Mouse (Mus musculus): Measurements from ENCODE around the gene Wrnip1. TPM values are rescaled to one million over a fixed set of nuclear protein-coding genes. Genes with fewer than 3 reads are reported as not detected.

Wrnip1 gene
- 41.9 and 44.1 TPM in 2 replicates for polyA plus RNA-seq (2015; fragmentation: Nextera tagmentation; extraction: Ambion mirVana)

DNA sequence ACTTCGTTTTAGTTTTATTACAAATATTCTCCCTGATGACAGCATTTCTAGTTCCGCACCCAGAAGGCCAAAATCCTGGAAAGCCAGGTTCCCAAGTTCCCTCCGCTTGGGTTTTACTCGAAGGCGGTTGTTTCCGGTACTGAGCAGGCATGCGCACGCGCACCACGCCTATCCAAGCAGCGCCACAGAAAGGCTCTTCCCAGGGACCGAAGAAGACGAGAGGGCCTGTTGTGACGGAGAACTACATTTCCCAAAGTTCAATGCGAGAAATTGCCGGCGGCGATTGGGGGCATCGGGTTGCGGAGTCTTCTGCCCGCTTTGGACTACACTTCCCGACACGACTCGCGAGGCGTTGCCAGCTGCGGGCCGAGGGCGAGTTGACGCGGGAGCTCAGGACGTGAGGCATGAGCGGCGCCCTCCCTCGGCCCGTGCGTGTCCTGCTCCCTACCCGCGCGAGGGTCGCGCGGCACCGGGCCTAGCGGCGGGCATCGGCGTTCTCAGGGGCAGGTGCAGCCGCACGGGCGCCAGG, at the start of gene Wrnip1:
TSS of gene Wrnip1 (plus strand) at position 346 of the 529 bp plus-strand sequence.
- H3K27me3 ChIP-seq = no peaks in the 10 kb centered on the region
- H3K9ac ChIP-seq = peak within 1 kb of the TSS; percentile 82
- under 1% methylated on average over 51 of the region's 51 CpGs for WGBS
- peak within 1 kb of the TSS; percentile 78 for H3K4me3 ChIP-seq
- peak within 1 kb of the TSS; percentile 88 for H3K27ac ChIP-seq (replicated peaks)
- H3K36me3 ChIP-seq = peaks cover 8% of the 10 kb centered on the region
- no peaks in the 10 kb centered on the region for H3K9me3 ChIP-seq
- ATAC-seq (ENCODE audit: low FRiP score, low read depth) = peak; percentile 99
- peaks cover 30% of the 10 kb centered on the region for H3K4me1 ChIP-seq (replicated peaks)
- H3K4me2 ChIP-seq = peak within 1 kb of the TSS; percentile 60

DNA sequence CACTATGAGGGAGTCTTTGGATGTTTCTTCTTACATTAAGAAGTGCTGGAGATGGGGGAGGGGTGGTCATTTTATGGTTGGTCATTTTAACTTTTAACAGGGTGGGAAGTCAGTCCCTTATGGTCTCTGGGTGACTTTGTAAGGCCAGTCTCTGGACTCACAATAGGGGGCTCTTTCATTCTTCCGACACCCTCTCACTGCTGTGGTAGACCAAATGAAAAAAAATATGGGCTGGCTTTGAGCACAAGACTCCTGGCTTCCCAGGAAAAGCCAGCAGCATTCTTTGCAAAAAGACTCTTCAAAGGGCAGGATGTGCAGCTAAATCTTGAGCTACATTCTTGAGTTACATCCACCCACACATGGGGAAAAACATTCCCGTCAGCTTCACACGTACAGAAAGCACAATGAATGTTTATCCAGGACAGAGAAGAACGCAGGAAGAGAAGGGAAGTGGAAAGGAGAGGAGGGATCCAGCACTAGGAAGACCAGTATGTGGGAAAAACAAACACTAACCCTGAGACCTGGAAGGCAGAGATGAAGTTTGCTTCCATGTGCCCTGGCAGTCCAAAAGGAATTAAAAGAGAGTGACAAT, 49.7 kb upstream of the Wrnip1 start:
- WGBS = 45% methylated on average over 4 of the region's 4 CpGs
- Histone ChIP-seq H3K4me2 (no peak overlapping the region), H3K4me3 (no peak overlapping the region), H3K27me3 (no peaks in the 10 kb centered on the region), H3K36me3 (no peaks in the 10 kb centered on the region), H3K27ac (replicated peaks) (0 out of 2 replicates have a peak overlapping the region, but pooled peaks have one; percentile 10), H3K9ac (no peak overlapping the region), H3K9me3 (no peaks in the 10 kb centered on the region), H3K4me1 (replicated peaks) (no peaks in the 10 kb centered on the region)
- ATAC-seq (ENCODE audit: low FRiP score, low read depth) = no peak

DNA sequence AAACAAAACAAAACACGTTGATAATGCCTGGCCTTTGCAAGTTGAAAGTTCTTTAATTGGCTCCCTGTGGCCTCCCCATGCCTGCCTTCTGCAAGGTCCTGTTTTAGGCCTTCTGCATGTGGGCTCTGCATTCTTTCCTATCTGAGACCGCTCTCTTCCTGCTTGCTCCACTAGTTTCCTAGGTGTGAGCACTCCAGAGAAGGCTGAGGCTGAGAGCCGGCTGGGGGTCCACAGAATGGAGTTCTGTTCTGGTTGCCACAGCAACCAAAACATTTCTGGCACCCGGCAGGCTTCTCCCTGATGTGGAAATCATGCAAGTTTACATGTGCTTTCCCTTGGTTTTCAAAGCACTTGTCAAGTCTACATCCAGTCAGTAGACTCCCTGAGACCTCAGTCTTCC, 42.8 kb upstream of the Wrnip1 start:
- H3K9ac ChIP-seq = no peak overlapping the region
- ATAC-seq (ENCODE audit: low FRiP score, low read depth) = peak; percentile 83
- no peaks in the 10 kb centered on the region for H3K27me3 ChIP-seq
- no peak overlapping the region for H3K4me2 ChIP-seq
- 9% methylated on average over 4 of the region's 4 CpGs for WGBS
- no peaks in the 10 kb centered on the region for H3K9me3 ChIP-seq
- peaks cover 6% of the 10 kb centered on the region for H3K4me1 ChIP-seq (replicated peaks)
- H3K4me3 ChIP-seq = no peak overlapping the region
- H3K36me3 ChIP-seq = no peaks in the 10 kb centered on the region
- no peak overlapping the region for H3K27ac ChIP-seq (replicated peaks)

DNA sequence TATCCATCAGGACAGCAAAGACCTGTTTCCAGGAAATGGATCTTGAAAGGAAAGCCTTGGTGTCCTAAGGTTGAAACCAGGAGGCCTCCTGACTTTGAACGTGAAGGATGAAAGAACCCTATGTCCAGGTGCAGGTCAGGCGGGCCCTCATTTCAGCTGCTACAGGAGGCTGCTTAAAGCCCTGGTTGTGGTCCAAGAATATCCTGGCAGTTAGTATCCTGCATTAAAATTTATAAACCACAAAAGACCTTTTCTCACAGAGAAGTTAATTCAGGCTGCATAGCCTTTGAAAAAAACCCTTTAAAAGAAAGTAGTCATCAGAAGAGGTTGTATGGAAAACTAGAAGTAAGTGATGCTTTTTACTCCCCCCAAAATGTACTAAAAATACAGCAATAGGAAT, 41.0 kb upstream of the Wrnip1 start:
- ATAC-seq (ENCODE audit: low FRiP score, low read depth) = no peak
- H3K27me3 ChIP-seq = no peaks in the 10 kb centered on the region
- WGBS = 91% methylated on average over 2 of the region's 2 CpGs
- no peak overlapping the region for H3K4me3 ChIP-seq
- H3K9ac ChIP-seq = no peak overlapping the region
- no peaks in the 10 kb centered on the region for H3K9me3 ChIP-seq
- no peak overlapping the region for H3K27ac ChIP-seq (replicated peaks)
- H3K36me3 ChIP-seq = no peaks in the 10 kb centered on the region
- H3K4me1 ChIP-seq (replicated peaks) = peaks cover 6% of the 10 kb centered on the region
- no peak overlapping the region for H3K4me2 ChIP-seq

DNA sequence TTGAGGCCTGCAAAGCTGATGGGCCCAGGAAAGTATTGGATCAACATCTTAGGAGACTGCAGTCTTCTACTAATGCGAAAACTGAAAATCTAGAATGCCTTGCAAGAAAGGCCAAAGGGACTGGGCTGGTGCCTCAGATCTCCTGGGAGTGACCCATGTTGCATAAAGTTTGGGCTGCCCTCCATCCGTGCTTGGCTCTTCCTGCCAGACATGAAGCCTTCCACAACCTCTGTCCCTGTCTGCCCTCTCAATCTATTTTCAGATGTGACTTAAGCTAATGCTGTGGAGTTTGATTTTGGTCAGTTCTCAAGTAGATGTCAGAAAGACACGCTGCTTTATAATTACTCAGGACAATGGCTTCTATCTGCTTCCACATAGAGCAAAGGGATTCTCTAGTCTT, 38.7 kb upstream of the Wrnip1 start:
- Histone ChIP-seq H3K4me1 (replicated peaks) (peaks cover 6% of the 10 kb centered on the region), H3K4me3 (no peak overlapping the region), H3K4me2 (no peak overlapping the region), H3K36me3 (no peaks in the 10 kb centered on the region), H3K9me3 (no peaks in the 10 kb centered on the region), H3K27ac (replicated peaks) (no peak overlapping the region), H3K9ac (no peak overlapping the region), H3K27me3 (no peaks in the 10 kb centered on the region)
- ATAC-seq (ENCODE audit: low FRiP score, low read depth) = no peak
- 90% methylated on average over 3 of the region's 3 CpGs for WGBS

DNA sequence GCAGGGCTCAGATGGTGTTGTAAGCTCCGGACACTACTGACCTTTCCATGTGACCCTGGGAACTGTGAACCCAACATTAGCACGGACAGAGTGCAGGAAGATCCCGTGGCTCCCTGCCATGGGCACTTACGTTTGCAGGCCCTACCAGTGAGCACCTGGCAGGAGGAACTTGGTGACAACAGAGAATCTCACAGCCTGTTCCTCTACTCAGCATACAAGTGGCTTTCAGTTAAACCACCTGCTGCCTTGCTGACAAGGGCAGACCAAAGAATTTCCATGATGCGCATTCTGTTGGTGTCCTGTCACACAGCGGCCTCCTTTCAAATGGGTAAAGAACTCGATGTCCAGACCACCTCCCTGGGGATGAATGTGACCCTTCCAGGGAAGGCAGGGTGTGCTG, 37.4 kb upstream of the Wrnip1 start:
- no peaks in the 10 kb centered on the region for H3K36me3 ChIP-seq
- no peak overlapping the region for H3K9ac ChIP-seq
- H3K4me3 ChIP-seq = no peak overlapping the region
- H3K27me3 ChIP-seq = no peaks in the 10 kb centered on the region
- H3K4me2 ChIP-seq = no peak overlapping the region
- ATAC-seq (ENCODE audit: low FRiP score, low read depth) = no peak
- H3K4me1 ChIP-seq (replicated peaks) = peaks cover under 1% of the 10 kb centered on the region
- WGBS = 19% methylated on average over 7 of the region's 7 CpGs
- H3K27ac ChIP-seq (replicated peaks) = no peak overlapping the region
- H3K9me3 ChIP-seq = no peaks in the 10 kb centered on the region

DNA sequence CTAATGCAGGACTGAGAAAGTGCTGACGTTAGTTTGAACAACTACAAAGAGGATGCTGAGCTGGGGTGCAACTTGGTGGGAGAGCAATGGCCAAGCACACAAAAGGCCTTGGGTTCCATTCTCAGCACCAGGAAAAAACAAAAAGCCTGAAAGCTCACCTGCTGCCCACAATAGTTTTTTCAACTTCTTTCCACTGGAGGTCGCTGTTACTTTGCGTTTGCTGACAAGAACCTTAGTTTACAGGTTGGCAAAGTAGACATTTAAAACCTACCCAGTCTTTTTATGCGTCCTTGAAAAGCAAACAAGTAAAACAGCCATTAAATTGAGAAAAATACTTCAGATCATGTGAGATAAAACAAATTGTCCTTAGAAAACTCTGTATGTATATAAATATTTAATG, 33.7 kb upstream of the Wrnip1 start:
- Histone ChIP-seq H3K27ac (replicated peaks) (no peak overlapping the region), H3K27me3 (no peaks in the 10 kb centered on the region), H3K4me2 (no peak overlapping the region), H3K4me1 (replicated peaks) (no peaks in the 10 kb centered on the region), H3K9me3 (no peaks in the 10 kb centered on the region), H3K9ac (no peak overlapping the region), H3K36me3 (no peaks in the 10 kb centered on the region), H3K4me3 (no peak overlapping the region)
- no peak for ATAC-seq (ENCODE audit: low FRiP score, low read depth)
- WGBS = 15% methylated on average over 4 of the region's 4 CpGs

DNA sequence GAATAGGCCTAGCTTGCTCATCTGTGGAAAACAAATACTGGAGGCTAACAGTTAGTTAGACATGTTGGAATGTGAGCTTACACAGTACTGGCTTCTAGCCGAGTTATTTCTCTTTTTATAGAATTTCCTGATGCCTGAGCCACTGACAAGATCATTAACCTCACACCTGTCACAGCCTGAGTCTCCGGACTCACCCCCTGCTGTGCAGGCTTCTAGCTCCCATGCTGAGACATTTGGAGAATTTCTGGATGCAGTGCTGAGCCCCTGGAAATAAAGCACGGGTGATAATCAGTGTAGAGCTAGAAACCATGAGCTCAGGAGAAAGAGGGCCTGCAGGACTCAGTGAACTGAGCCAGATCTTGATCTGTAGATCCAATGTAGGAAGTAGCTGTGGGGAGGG, 31.9 kb upstream of the Wrnip1 start:
- WGBS = 16% methylated on average over 3 of the region's 3 CpGs
- no peak overlapping the region for H3K4me2 ChIP-seq
- ATAC-seq (ENCODE audit: low FRiP score, low read depth) = no peak
- H3K27me3 ChIP-seq = no peaks in the 10 kb centered on the region
- no peaks in the 10 kb centered on the region for H3K9me3 ChIP-seq
- no peak overlapping the region for H3K9ac ChIP-seq
- H3K4me3 ChIP-seq = no peak overlapping the region
- H3K27ac ChIP-seq (replicated peaks) = no peak overlapping the region
- no peaks in the 10 kb centered on the region for H3K36me3 ChIP-seq
- no peaks in the 10 kb centered on the region for H3K4me1 ChIP-seq (replicated peaks)

DNA sequence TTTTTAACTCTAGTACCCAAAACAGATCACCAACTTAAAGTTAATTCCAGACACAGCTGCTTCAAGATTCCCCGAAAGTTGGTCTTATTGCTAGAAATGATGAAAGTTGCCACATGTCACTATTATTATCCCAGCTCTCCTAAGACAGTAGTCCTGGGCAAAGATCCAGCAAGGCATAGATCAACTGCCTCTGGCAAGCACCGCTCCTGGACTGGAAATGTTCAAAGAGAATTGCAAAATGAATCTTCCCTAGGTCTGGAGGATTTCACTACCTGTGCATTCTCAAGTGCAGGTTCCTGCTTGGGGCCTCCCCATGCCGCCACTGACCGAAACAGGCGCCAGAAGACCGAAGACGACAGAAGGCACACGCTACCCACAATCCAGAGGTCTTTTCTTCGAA, 25.9 kb upstream of the Wrnip1 start:
- no peak overlapping the region for H3K9ac ChIP-seq
- H3K27ac ChIP-seq (replicated peaks) = no peak overlapping the region
- ATAC-seq (ENCODE audit: low FRiP score, low read depth) = no peak
- H3K36me3 ChIP-seq = no peaks in the 10 kb centered on the region
- H3K9me3 ChIP-seq = no peaks in the 10 kb centered on the region
- 94% methylated on average over 9 of the region's 9 CpGs for WGBS
- H3K4me2 ChIP-seq = no peak overlapping the region
- no peak overlapping the region for H3K4me3 ChIP-seq
- no peaks in the 10 kb centered on the region for H3K27me3 ChIP-seq
- no peaks in the 10 kb centered on the region for H3K4me1 ChIP-seq (replicated peaks)

DNA sequence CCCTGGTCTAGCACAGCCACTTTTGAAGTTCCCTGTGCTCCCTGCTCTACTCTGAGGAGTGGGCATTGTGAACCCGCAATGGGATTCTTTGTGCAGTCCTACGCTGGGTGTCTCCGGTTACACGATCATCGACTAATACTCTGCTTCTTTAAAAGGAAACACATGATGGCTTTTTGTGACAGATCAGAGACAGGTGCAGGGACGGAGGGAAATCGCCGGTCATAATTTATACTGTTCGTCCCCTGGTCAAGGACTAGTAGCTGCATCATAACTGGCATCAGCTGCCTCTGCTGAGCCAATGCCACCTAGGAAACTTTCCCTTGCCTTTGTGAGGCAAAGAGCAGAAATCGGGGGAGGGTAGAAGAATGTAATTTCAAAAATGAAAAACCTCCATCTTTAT, 25.5 kb upstream of the Wrnip1 start:
- Histone ChIP-seq H3K4me2 (no peak overlapping the region), H3K9ac (no peak overlapping the region), H3K9me3 (no peaks in the 10 kb centered on the region), H3K4me1 (replicated peaks) (no peaks in the 10 kb centered on the region), H3K27me3 (no peaks in the 10 kb centered on the region), H3K4me3 (no peak overlapping the region), H3K36me3 (no peaks in the 10 kb centered on the region), H3K27ac (replicated peaks) (no peak overlapping the region)
- whole genome bisulfite sequencing = 92% methylated on average over 10 of the region's 10 CpGs
- ATAC-seq (ENCODE audit: low FRiP score, low read depth) = no peak

DNA sequence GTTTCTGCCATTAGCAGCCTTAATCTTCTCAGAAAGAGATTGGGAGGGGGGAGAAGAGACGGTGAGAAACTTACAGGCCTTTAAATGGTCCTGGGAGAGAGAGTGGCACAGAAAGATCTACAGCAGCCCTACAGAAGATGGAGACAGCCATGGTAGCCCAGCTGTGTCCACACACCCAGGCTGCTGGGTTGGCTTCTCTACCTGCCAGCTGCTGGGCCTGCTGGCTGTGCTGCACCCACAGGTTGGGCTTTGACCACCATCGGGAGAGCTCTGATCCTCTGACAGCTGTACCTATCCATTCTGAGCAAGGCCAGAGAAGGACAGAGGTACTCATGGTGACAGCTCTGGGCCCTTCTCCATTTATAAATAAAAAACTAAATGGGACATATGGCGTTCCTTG, 23.0 kb upstream of the Wrnip1 start:
- no peaks in the 10 kb centered on the region for H3K27me3 ChIP-seq
- ATAC-seq (ENCODE audit: low FRiP score, low read depth) = no peak
- H3K27ac ChIP-seq (replicated peaks) = no peak overlapping the region
- H3K4me3 ChIP-seq = no peak overlapping the region
- no peaks in the 10 kb centered on the region for H3K4me1 ChIP-seq (replicated peaks)
- no peaks in the 10 kb centered on the region for H3K36me3 ChIP-seq
- no peak overlapping the region for H3K9ac ChIP-seq
- no peak overlapping the region for H3K4me2 ChIP-seq
- 75% methylated on average over 3 of the region's 3 CpGs for WGBS
- H3K9me3 ChIP-seq = no peaks in the 10 kb centered on the region

DNA sequence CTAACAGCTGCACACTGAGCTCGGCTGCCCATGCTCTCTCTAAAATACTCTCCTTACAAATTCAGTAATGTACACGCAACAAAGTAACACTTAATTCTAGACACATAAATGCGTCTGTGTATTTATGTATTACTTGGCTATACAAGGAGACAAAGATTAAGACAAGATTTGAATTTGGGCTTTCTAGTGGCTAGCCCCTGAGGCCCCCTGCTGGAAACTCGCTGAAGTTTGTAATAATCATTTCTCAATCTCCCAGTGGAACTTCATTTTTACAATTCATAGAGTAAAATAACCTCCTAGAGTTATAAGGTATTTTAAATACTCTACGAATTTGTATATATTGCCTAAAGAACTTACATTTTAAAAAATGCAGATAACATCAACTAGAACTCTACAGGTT, 18.8 kb upstream of the Wrnip1 start:
- Histone ChIP-seq H3K4me3 (no peak overlapping the region), H3K27ac (replicated peaks) (no peak overlapping the region), H3K9me3 (no peaks in the 10 kb centered on the region), H3K4me1 (replicated peaks) (no peaks in the 10 kb centered on the region), H3K9ac (no peak overlapping the region), H3K4me2 (no peak overlapping the region), H3K36me3 (no peaks in the 10 kb centered on the region), H3K27me3 (no peaks in the 10 kb centered on the region)
- 69% methylated on average over 5 of the region's 5 CpGs for WGBS
- ATAC-seq (ENCODE audit: low FRiP score, low read depth) = no peak

DNA sequence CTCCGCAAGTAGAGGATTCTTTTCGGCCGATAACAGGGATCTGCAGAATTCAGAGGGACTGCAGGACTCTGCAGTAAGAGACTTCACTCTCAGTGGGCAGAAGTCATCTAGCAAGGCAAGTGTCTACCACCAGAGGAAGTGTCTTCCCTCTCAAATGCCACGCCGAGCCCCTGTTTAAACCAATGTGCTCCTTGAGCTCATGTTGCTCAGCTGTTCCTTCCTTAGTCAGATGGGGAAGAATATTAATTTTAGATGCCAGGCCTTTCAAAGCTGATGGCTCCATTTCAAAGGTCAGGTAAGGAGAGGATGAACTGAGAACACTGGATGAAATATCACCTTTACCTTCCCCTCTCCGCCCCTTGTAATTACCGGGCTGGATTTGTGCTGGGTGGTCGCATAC, 18.0 kb upstream of the Wrnip1 start, which contains the start of gene Mylk4:
TSS of gene Mylk4 (minus strand) at position 139 of the 400 bp plus-strand sequence.
- H3K9ac ChIP-seq = no peak within 1 kb of the TSS

More for the DNA sequence above, 18.0 kb upstream of the Wrnip1 start, which contains the start of gene Mylk4:
- Histone ChIP-seq H3K36me3 (no peaks in the 10 kb centered on the region), H3K4me3 (no peak within 1 kb of the TSS), H3K4me1 (replicated peaks) (no peaks in the 10 kb centered on the region), H3K27ac (replicated peaks) (no peak within 1 kb of the TSS), H3K27me3 (no peaks in the 10 kb centered on the region), H3K9me3 (no peaks in the 10 kb centered on the region), H3K4me2 (no peak within 1 kb of the TSS)
- WGBS = 86% methylated on average over 8 of the region's 8 CpGs
- no peak for ATAC-seq (ENCODE audit: low FRiP score, low read depth)
